In genomic region chr9:57748137-57748536, GRCm38 (mm10) we compare ENCODE assay signal across 12 mouse cellular contexts. TPM values are rescaled to one million over a fixed set of nuclear protein-coding genes. Genes with fewer than 3 reads are reported as not detected.
DNase-seq lines count a peak whose midpoint lies in the region; ATAC-seq and TF ChIP-seq lines count a peak whose summit lies in the region.
"Had no signal": no experiment of that assay in that cellular context is flagged by ENCODE, and none has a peak within 500 bp of the region (broad histone marks: within the 10 kb centered on the region; RNA-seq: fewer than 3 reads in every experiment).

No protein-coding gene starts in this region.

- no peaks in the 10 kb centered on the region for H3K9me3 ChIP-seq in embryonic facial prominence, embryonic 15.5 days (replicated peaks)
- H3K9me3 ChIP-seq in embryonic facial prominence, embryonic 10.5 days, result no peaks in the 10 kb centered on the region
- no peaks in the 10 kb centered on the region for H3K9me3 ChIP-seq in intestine, postnatal 0 days (ENCODE audit: control insufficient read depth)
- no peaks in the 10 kb centered on the region for H3K9me3 ChIP-seq in intestine, embryonic 15.5 days
- H3K9me3 ChIP-seq in midbrain, postnatal 0 days (ENCODE audit: low read length), result no peaks in the 10 kb centered on the region
- H3K9me3 ChIP-seq in midbrain, embryonic 10.5 days (replicated peaks), result no peaks in the 10 kb centered on the region
- H3K9me3 ChIP-seq in forebrain, embryonic 14.5 days (replicated peaks; ENCODE audit: control insufficient read depth, low read length), result no peaks in the 10 kb centered on the region
- H3K9me3 ChIP-seq: limb, embryonic 15.5 days had no signal

- H3K9ac ChIP-seq in embryonic facial prominence, embryonic 15.5 days, result no peak overlapping the region
- no peak overlapping the region for H3K9ac ChIP-seq in intestine, postnatal 0 days (ENCODE audit: low read depth, low read length)
- no peak overlapping the region for H3K9ac ChIP-seq in intestine, embryonic 15.5 days
- H3K9ac ChIP-seq in midbrain, postnatal 0 days (replicated peaks; ENCODE audit: low read length, poor library complexity, severe bottlenecking), result no peak overlapping the region
- no peak overlapping the region for H3K9ac ChIP-seq in forebrain, embryonic 14.5 days (ENCODE audit: low read length)
- H3K9ac ChIP-seq: limb, embryonic 15.5 days had no signal

- ATAC-seq in embryonic facial prominence, embryonic 15.5 days (ENCODE audit: insufficient number of reproducible peaks, low FRiP score, low TSS enrichment, low read depth), result 0 out of 2 replicates have a peak, but pooled peaks have one; percentile 13
- ATAC-seq in intestine, postnatal 0 days, result no peak
- no peak for ATAC-seq in intestine, embryonic 15.5 days
- no peak for ATAC-seq in midbrain, postnatal 0 days (ENCODE audit: low FRiP score)
- no peak for ATAC-seq in forebrain, embryonic 14.5 days
- ATAC-seq: midbrain, embryonic 16.5 days had no signal

- 82% methylated on average over 6 of the region's 6 CpGs for WGBS in embryonic facial prominence, embryonic 15.5 days
- WGBS in embryonic facial prominence, embryonic 10.5 days, result 93% methylated on average over 6 of the region's 6 CpGs
- WGBS in intestine, postnatal 0 days, result 85% methylated on average over 6 of the region's 6 CpGs
- 90% methylated on average over 6 of the region's 6 CpGs for WGBS in intestine, embryonic 15.5 days
- WGBS in midbrain, postnatal 0 days, result 83% methylated on average over 6 of the region's 6 CpGs
- WGBS in midbrain, embryonic 10.5 days, result 91% methylated on average over 6 of the region's 6 CpGs
- 82% methylated on average over 6 of the region's 6 CpGs for WGBS in forebrain, embryonic 14.5 days

- no peak overlapping the region for H3K4me3 ChIP-seq in embryonic facial prominence, embryonic 15.5 days (replicated peaks)
- no peak overlapping the region for H3K4me3 ChIP-seq in embryonic facial prominence, embryonic 10.5 days
- H3K4me3 ChIP-seq in intestine, postnatal 0 days (ENCODE audit: low read depth, low read length), result no peak overlapping the region
- H3K4me3 ChIP-seq in intestine, embryonic 15.5 days (replicated peaks), result no peak overlapping the region
- H3K4me3 ChIP-seq in midbrain, postnatal 0 days (ENCODE audit: low read depth, low read length), result no peak overlapping the region
- H3K4me3 ChIP-seq in midbrain, embryonic 10.5 days, result no peak overlapping the region
- no peak overlapping the region for H3K4me3 ChIP-seq in forebrain, embryonic 14.5 days (ENCODE audit: low read depth, low read length)
- H3K4me3 ChIP-seq: limb, embryonic 15.5 days had no signal

- no peak overlapping the region for H3K27ac ChIP-seq in embryonic facial prominence, embryonic 15.5 days (replicated peaks)
- H3K27ac ChIP-seq in embryonic facial prominence, embryonic 10.5 days (replicated peaks), result no peak overlapping the region
- peak overlapping the region; percentile 46; the same call in 1 of the 2 replicates for H3K27ac ChIP-seq in intestine, postnatal 0 days (ENCODE audit: low read depth, low read length)
- no peak overlapping the region for H3K27ac ChIP-seq in intestine, embryonic 15.5 days
- H3K27ac ChIP-seq in midbrain, postnatal 0 days (ENCODE audit: low read depth, low read length), result no peak overlapping the region
- H3K27ac ChIP-seq in midbrain, embryonic 10.5 days (replicated peaks), result no peak overlapping the region
- no peak overlapping the region for H3K27ac ChIP-seq in forebrain, embryonic 14.5 days (ENCODE audit: low read depth, low read length)
- H3K27ac ChIP-seq: limb, embryonic 15.5 days had no signal

- no peak for DNase-seq in embryonic facial prominence, embryonic 10.5 days (ENCODE audit: low spot score)
- peak; percentile 27 for DNase-seq in midbrain, postnatal 0 days (ENCODE audit: low spot score)
- DNase-seq in midbrain, embryonic 10.5 days (ENCODE audit: low spot score), result no peak
- DNase-seq in heart, postnatal 4 days, result peak; percentile 51
- DNase-seq in forebrain, embryonic 14.5 days (ENCODE audit: low spot score), result no peak
- DNase-seq: lung, postnatal 14 days; spleen, adult 18-20 months had no signal

- peaks cover 90% of the 10 kb centered on the region for H3K36me3 ChIP-seq in embryonic facial prominence, embryonic 15.5 days
- H3K36me3 ChIP-seq in embryonic facial prominence, embryonic 10.5 days (replicated peaks), result peaks cover 99% of the 10 kb centered on the region
- H3K36me3 ChIP-seq in intestine, postnatal 0 days (ENCODE audit: control insufficient read depth, insufficient read depth), result peaks cover 83% of the 10 kb centered on the region
- peaks cover 49% of the 10 kb centered on the region for H3K36me3 ChIP-seq in intestine, embryonic 15.5 days
- peaks cover 68% of the 10 kb centered on the region for H3K36me3 ChIP-seq in midbrain, postnatal 0 days (ENCODE audit: insufficient read depth, low read length)
- H3K36me3 ChIP-seq in midbrain, embryonic 10.5 days, result peaks cover 97% of the 10 kb centered on the region
- peaks cover 87% of the 10 kb centered on the region for H3K36me3 ChIP-seq in forebrain, embryonic 14.5 days (ENCODE audit: control insufficient read depth, insufficient read depth, low read length)

- no peak for TF ChIP-seq CTCF in intestine, postnatal 0 days (IDR thresholded peaks at IDR 0.05; ENCODE audit: low read depth)
- TF ChIP-seq CTCF in midbrain, postnatal 0 days (IDR thresholded peaks at IDR 0.05), result no peak

- H3K4me2 ChIP-seq in embryonic facial prominence, embryonic 15.5 days (replicated peaks), result no peak overlapping the region
- H3K4me2 ChIP-seq in intestine, postnatal 0 days (replicated peaks; ENCODE audit: low read depth), result no peak overlapping the region
- H3K4me2 ChIP-seq in intestine, embryonic 15.5 days (replicated peaks), result no peak overlapping the region
- no peak overlapping the region for H3K4me2 ChIP-seq in midbrain, postnatal 0 days (ENCODE audit: low read depth, low read length, poor library complexity, severe bottlenecking)
- H3K4me2 ChIP-seq in forebrain, embryonic 14.5 days (ENCODE audit: low read length), result no peak overlapping the region
- H3K4me2 ChIP-seq: limb, embryonic 15.5 days had no signal

- no peaks in the 10 kb centered on the region for H3K27me3 ChIP-seq in embryonic facial prominence, embryonic 15.5 days
- no peaks in the 10 kb centered on the region for H3K27me3 ChIP-seq in embryonic facial prominence, embryonic 10.5 days (replicated peaks; ENCODE audit: low read depth, poor library complexity, severe bottlenecking)
- no peaks in the 10 kb centered on the region for H3K27me3 ChIP-seq in intestine, postnatal 0 days (replicated peaks; ENCODE audit: control insufficient read depth, insufficient read depth, low read length)
- no peaks in the 10 kb centered on the region for H3K27me3 ChIP-seq in intestine, embryonic 15.5 days (replicated peaks)
- H3K27me3 ChIP-seq in midbrain, postnatal 0 days (ENCODE audit: insufficient read depth, low read length), result no peaks in the 10 kb centered on the region
- H3K27me3 ChIP-seq in midbrain, embryonic 10.5 days (ENCODE audit: low read depth, poor library complexity, severe bottlenecking), result no peaks in the 10 kb centered on the region
- no peaks in the 10 kb centered on the region for H3K27me3 ChIP-seq in forebrain, embryonic 14.5 days (replicated peaks; ENCODE audit: control insufficient read depth, insufficient read depth, low read length)
- H3K27me3 ChIP-seq: limb, embryonic 15.5 days had no signal

- H3K4me1 ChIP-seq in embryonic facial prominence, embryonic 15.5 days, result 0 out of 2 replicates have a peak, but pooled peaks cover 3% of the 10 kb centered on the region
- H3K4me1 ChIP-seq in embryonic facial prominence, embryonic 10.5 days, result no peaks in the 10 kb centered on the region
- H3K4me1 ChIP-seq in intestine, postnatal 0 days (replicated peaks; ENCODE audit: control insufficient read depth, insufficient read depth, low read length), result no peaks in the 10 kb centered on the region
- no peaks in the 10 kb centered on the region for H3K4me1 ChIP-seq in intestine, embryonic 15.5 days (replicated peaks)
- H3K4me1 ChIP-seq in midbrain, postnatal 0 days (ENCODE audit: insufficient read depth, low read length), result no peaks in the 10 kb centered on the region
- no peaks in the 10 kb centered on the region for H3K4me1 ChIP-seq in midbrain, embryonic 10.5 days
- H3K4me1 ChIP-seq in forebrain, embryonic 14.5 days (ENCODE audit: control insufficient read depth, insufficient read depth, low read length), result no peaks in the 10 kb centered on the region
- H3K4me1 ChIP-seq: limb, embryonic 15.5 days had no signal

RNA-seq across cellular contexts. Expression of gene Clk3, which starts 17.5 kb away (rescaled TPM):
- polyA plus RNA-seq in embryonic facial prominence, embryonic 15.5 days (2015; fragmentation: Nextera tagmentation; extraction: Ambion mirVana), result 78.4 and 80.2 TPM in 2 replicates
- 93.6 and 94.8 TPM in 2 replicates for polyA plus RNA-seq in embryonic facial prominence, embryonic 10.5 days (2016; fragmentation: Nextera tagmentation; extraction: Ambion mirVana)
- 26.7 and 27.4 TPM in 2 replicates for polyA plus RNA-seq in intestine, postnatal 0 days (2015; fragmentation: Nextera tagmentation; extraction: Ambion mirVana)
- polyA plus RNA-seq in intestine, embryonic 15.5 days (2015; fragmentation: Nextera tagmentation; extraction: Ambion mirVana), result 57.8 and 71.7 TPM in 2 replicates
- total RNA-seq in midbrain, postnatal 0 days (2014; rRNA removed), result 82.1 and 83.7 TPM in 2 replicates
- 53.4 and 54.3 TPM in 2 replicates for polyA plus RNA-seq in midbrain, postnatal 0 days (2015; fragmentation: Nextera tagmentation; extraction: Ambion mirVana)
- 100 and 106 TPM in 2 replicates for polyA plus RNA-seq in midbrain, embryonic 10.5 days (2016; fragmentation: Nextera tagmentation; extraction: Ambion mirVana)
- total RNA-seq in heart, postnatal 4 days (2021), result 10 to 100 TPM; 43.5 to 49.1 TPM
- polyA plus RNA-seq in forebrain, embryonic 14.5 days (2014; fragmentation: Nextera tagmentation; extraction: Ambion mirVana), result 92.3 and 94.9 TPM in 2 replicates

RNA-seq across cellular contexts. Expression of gene Edc3, which starts 39.8 kb away (rescaled TPM):
- polyA plus RNA-seq in embryonic facial prominence, embryonic 15.5 days (2015; fragmentation: Nextera tagmentation; extraction: Ambion mirVana), result 32.4 and 33.2 TPM in 2 replicates
- polyA plus RNA-seq in embryonic facial prominence, embryonic 10.5 days (2016; fragmentation: Nextera tagmentation; extraction: Ambion mirVana), result 45.5 and 46.7 TPM in 2 replicates
- polyA plus RNA-seq in intestine, postnatal 0 days (2015; fragmentation: Nextera tagmentation; extraction: Ambion mirVana), result 12.3 and 14.2 TPM in 2 replicates
- 29.6 and 29.9 TPM in 2 replicates for polyA plus RNA-seq in intestine, embryonic 15.5 days (2015; fragmentation: Nextera tagmentation; extraction: Ambion mirVana)
- total RNA-seq in midbrain, postnatal 0 days (2014; rRNA removed), result 10.6 and 11.9 TPM in 2 replicates
- 27.3 and 27.8 TPM in 2 replicates for polyA plus RNA-seq in midbrain, postnatal 0 days (2015; fragmentation: Nextera tagmentation; extraction: Ambion mirVana)
- polyA plus RNA-seq in midbrain, embryonic 10.5 days (2016; fragmentation: Nextera tagmentation; extraction: Ambion mirVana), result 42.8 and 46.6 TPM in 2 replicates
- 10 to 100 TPM in 1 of 2 experiments, 1 to 10 TPM in 1; 8.9 to 10.0 TPM for total RNA-seq in heart, postnatal 4 days (2021)
- 27.5 and 28.9 TPM in 2 replicates for polyA plus RNA-seq in forebrain, embryonic 14.5 days (2014; fragmentation: Nextera tagmentation; extraction: Ambion mirVana)

Comparison
In these comparisons a context has a peak if more than half of its experiments do, and no peak if none do; other contexts are left out.
1. DNase-seq: peak in midbrain, postnatal 0 days (single experiment) and heart, postnatal 4 days (single experiment); none in embryonic facial prominence, embryonic 10.5 days (single experiment), midbrain, embryonic 10.5 days (single experiment) and forebrain, embryonic 14.5 days (single experiment).